8 mouse cellular contexts compared by ENCODE assay signal in the genomic region with DNA sequence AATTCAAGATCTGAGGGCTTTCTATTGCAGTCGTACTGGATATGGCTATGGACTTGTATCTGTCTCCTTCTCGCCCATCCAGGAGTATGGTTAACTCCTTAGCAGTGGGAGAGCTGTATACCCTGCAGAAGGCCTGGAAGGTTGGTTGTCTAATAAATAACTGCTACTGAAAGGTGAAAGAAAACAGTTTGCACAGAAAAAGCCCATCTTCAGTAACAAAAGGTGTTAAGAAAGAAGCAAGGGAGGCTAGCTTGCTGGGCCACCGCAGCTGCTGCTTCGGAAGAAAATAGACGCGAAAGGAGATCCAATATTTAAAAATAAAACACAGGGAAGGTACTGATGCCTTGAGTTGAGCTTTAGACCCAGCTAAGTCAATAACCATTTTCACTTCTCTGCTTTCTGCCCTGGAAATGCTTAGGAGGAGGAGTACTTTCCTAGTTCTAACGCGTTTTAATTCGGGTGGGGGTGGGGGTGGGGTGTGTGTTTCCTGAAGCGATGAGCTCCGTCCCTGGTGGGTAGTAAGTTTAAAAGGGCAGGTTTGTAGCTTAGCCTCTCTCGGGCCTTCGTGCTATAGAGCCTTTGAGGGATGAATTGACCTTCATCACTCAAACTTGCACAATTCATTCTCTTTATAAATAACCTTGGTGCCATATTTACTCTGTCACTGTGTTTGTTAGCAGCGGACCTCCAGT. TPM values are rescaled to one million over a fixed set of nuclear protein-coding genes. Genes with fewer than 3 reads are reported as not detected.
A peak's percentile ranks its signal among the peaks of the same experiment; 100 is the strongest.
DNase-seq lines count a peak whose midpoint lies in the region; ATAC-seq and TF ChIP-seq lines count a peak whose summit lies in the region.

No protein-coding gene starts in this region.

- peak overlapping the region; percentile 72 for H3K4me2 ChIP-seq in embryonic facial prominence, embryonic 12.5 days (replicated peaks)
- H3K4me2 ChIP-seq in intestine, embryonic 15.5 days (replicated peaks) = peak overlapping the region; percentile 66
- H3K4me2 ChIP-seq in midbrain, postnatal 0 days (ENCODE audit: low read depth, low read length, poor library complexity, severe bottlenecking) = peak overlapping the region; percentile 67

- DNase-seq in frontal cortex, postnatal 36 days (ENCODE audit: low spot score in 2 of 2) = peak; percentile 19 to 26
- DNase-seq in frontal cortex, postnatal 14 days (ENCODE audit: low spot score in 2 of 2) = no peak
- DNase-seq in midbrain, postnatal 0 days (ENCODE audit: low spot score) = no peak
- DNase-seq in gastrocnemius, postnatal 14 days = no peak
- no peak for DNase-seq in c-Kit-positive CD71-positive TER-119-positive erythroid progenitor cells, embryonic 14.5 days (ENCODE audit: low spot score)

- intact Hi-C loops in gastrocnemius, postnatal 14 days (cut with DNase I; ENCODE audit: low total_unique reads) = no loop called here

- no peaks in the 10 kb centered on the region for H3K36me3 ChIP-seq in C2C12 (ENCODE audit: control insufficient read depth, insufficient read depth)
- no peaks in the 10 kb centered on the region for H3K36me3 ChIP-seq in embryonic facial prominence, embryonic 12.5 days
- no peaks in the 10 kb centered on the region for H3K36me3 ChIP-seq in intestine, embryonic 15.5 days
- H3K36me3 ChIP-seq in midbrain, postnatal 0 days (ENCODE audit: insufficient read depth, low read length) = no peaks in the 10 kb centered on the region

- no peaks in the 10 kb centered on the region for H3K79me3 ChIP-seq in C2C12 (ENCODE audit: low read depth)

- 18% methylated on average over 14 of the region's 14 CpGs for WGBS in embryonic facial prominence, embryonic 12.5 days
- 23% methylated on average over 14 of the region's 14 CpGs for WGBS in intestine, embryonic 15.5 days
- WGBS in midbrain, postnatal 0 days = 13% methylated on average over 14 of the region's 14 CpGs

- peak overlapping the region; percentile 69 for H3ac ChIP-seq in C2C12 (ENCODE audit: control insufficient read depth, insufficient read length, low read depth)

- TF ChIP-seq CTCF in C2C12 (IDR thresholded peaks at IDR 0.05; ENCODE audit: control insufficient read depth, insufficient read depth, insufficient read length) = no peak
- no peak for TF ChIP-seq CTCF in midbrain, postnatal 0 days (IDR thresholded peaks at IDR 0.05)

- H3K27me3 ChIP-seq in C2C12 (ENCODE audit: control insufficient read depth, insufficient read depth, insufficient read length) = no peaks in the 10 kb centered on the region
- no peaks in the 10 kb centered on the region for H3K27me3 ChIP-seq in embryonic facial prominence, embryonic 12.5 days
- no peaks in the 10 kb centered on the region for H3K27me3 ChIP-seq in intestine, embryonic 15.5 days (replicated peaks)
- H3K27me3 ChIP-seq in midbrain, postnatal 0 days (ENCODE audit: insufficient read depth, low read length) = no peaks in the 10 kb centered on the region

- no peaks in the 10 kb centered on the region for H3K9me3 ChIP-seq in embryonic facial prominence, embryonic 12.5 days
- H3K9me3 ChIP-seq in intestine, embryonic 15.5 days = no peaks in the 10 kb centered on the region
- no peaks in the 10 kb centered on the region for H3K9me3 ChIP-seq in midbrain, postnatal 0 days (ENCODE audit: low read length)

- H3K27ac ChIP-seq in embryonic facial prominence, embryonic 12.5 days = no peak overlapping the region
- no peak overlapping the region for H3K27ac ChIP-seq in intestine, embryonic 15.5 days
- H3K27ac ChIP-seq in midbrain, postnatal 0 days (ENCODE audit: low read depth, low read length) = peak overlapping the region; percentile 78

- H3K4me1 ChIP-seq in embryonic facial prominence, embryonic 12.5 days = no peaks in the 10 kb centered on the region
- H3K4me1 ChIP-seq in intestine, embryonic 15.5 days (replicated peaks) = no peaks in the 10 kb centered on the region
- H3K4me1 ChIP-seq in midbrain, postnatal 0 days (ENCODE audit: insufficient read depth, low read length) = no peaks in the 10 kb centered on the region

- no peaks in the 10 kb centered on the region for H3K79me2 ChIP-seq in C2C12 (ENCODE audit: control insufficient read depth, insufficient read depth)

- ATAC-seq in embryonic facial prominence, embryonic 12.5 days (ENCODE audit: insufficient number of reproducible peaks, insufficient read depth, low FRiP score, low TSS enrichment) = no peak
- ATAC-seq in intestine, embryonic 15.5 days = peak; percentile 46
- peak; percentile 60 for ATAC-seq in midbrain, postnatal 0 days (ENCODE audit: low FRiP score)

- peak overlapping the region; percentile 49 for H3K9ac ChIP-seq in embryonic facial prominence, embryonic 12.5 days
- peak overlapping the region; percentile 57 for H3K9ac ChIP-seq in intestine, embryonic 15.5 days
- H3K9ac ChIP-seq in midbrain, postnatal 0 days (replicated peaks; ENCODE audit: low read length, poor library complexity, severe bottlenecking) = peak overlapping the region; percentile 64

- peak overlapping the region; percentile 52 for H3K4me3 ChIP-seq in C2C12 (ENCODE audit: insufficient read depth, poor library complexity, severe bottlenecking)
- H3K4me3 ChIP-seq in embryonic facial prominence, embryonic 12.5 days = peak overlapping the region; percentile 66
- peak overlapping the region; percentile 67 for H3K4me3 ChIP-seq in intestine, embryonic 15.5 days (replicated peaks)
- peak overlapping the region; percentile 66 for H3K4me3 ChIP-seq in midbrain, postnatal 0 days (ENCODE audit: low read depth, low read length)

TF ChIP-seq in C2C12, 6 proteins besides CTCF, POLR2A, EP300 and RAD21:
- TF ChIP-seq FOSL1 (IDR thresholded peaks at IDR 0.05; ENCODE audit: insufficient read depth, low read length, poor library complexity, severe bottlenecking) = no peak
- no peak for TF ChIP-seq USF1 (IDR thresholded peaks at IDR 0.05; ENCODE audit: low read depth)
- TF ChIP-seq CEBPB (IDR thresholded peaks at IDR 0.05; ENCODE audit: low read depth) = no peak
- no peak for TF ChIP-seq MYOD1 (IDR thresholded peaks at IDR 0.05; ENCODE audit: control insufficient read depth, insufficient read length, low read depth)

RNA-seq across cellular contexts. Expression of gene Usp45, which starts 0.6 kb away (rescaled TPM):
- 4.2 TPM for polyA plus RNA-seq in C2C12 (2012; fragmentation: generic; extraction: Trizol)
- polyA plus RNA-seq in embryonic facial prominence, embryonic 12.5 days (2016; fragmentation: Nextera tagmentation; extraction: Ambion mirVana) = 9.9 and 12.4 TPM in 2 replicates
- 7.0 and 7.6 TPM in 2 replicates for polyA plus RNA-seq in intestine, embryonic 15.5 days (2015; fragmentation: Nextera tagmentation; extraction: Ambion mirVana)
- total RNA-seq in midbrain, postnatal 0 days (2014; rRNA removed) = 8.5 and 9.7 TPM in 2 replicates
- 3.7 and 4.7 TPM in 2 replicates for polyA plus RNA-seq in midbrain, postnatal 0 days (2015; fragmentation: Nextera tagmentation; extraction: Ambion mirVana)
- total RNA-seq in gastrocnemius, postnatal 14 days (2021) = 10 to 100 TPM; 12.2 to 13.4 TPM

RNA-seq across cellular contexts. Expression of gene Tstd3, which starts 0.7 kb away (rescaled TPM):
- polyA plus RNA-seq in C2C12 (2012; fragmentation: generic; extraction: Trizol) = 6.4 TPM
- polyA plus RNA-seq in embryonic facial prominence, embryonic 12.5 days (2016; fragmentation: Nextera tagmentation; extraction: Ambion mirVana) = 13.2 and 13.7 TPM in 2 replicates
- 14.6 and 15.2 TPM in 2 replicates for polyA plus RNA-seq in intestine, embryonic 15.5 days (2015; fragmentation: Nextera tagmentation; extraction: Ambion mirVana)
- 15.6 and 19.2 TPM in 2 replicates for total RNA-seq in midbrain, postnatal 0 days (2014; rRNA removed)
- 24.4 and 25.2 TPM in 2 replicates for polyA plus RNA-seq in midbrain, postnatal 0 days (2015; fragmentation: Nextera tagmentation; extraction: Ambion mirVana)
- 10 to 100 TPM; 10.5 to 11.4 TPM for total RNA-seq in gastrocnemius, postnatal 14 days (2021)

RNA-seq across cellular contexts. Expression of gene Ccnc, which starts 38.8 kb away (rescaled TPM):
- 7.4 TPM for polyA plus RNA-seq in C2C12 (2012; fragmentation: generic; extraction: Trizol)
- polyA plus RNA-seq in embryonic facial prominence, embryonic 12.5 days (2016; fragmentation: Nextera tagmentation; extraction: Ambion mirVana) = 43.4 and 48.6 TPM in 2 replicates
- 36.8 and 37.4 TPM in 2 replicates for polyA plus RNA-seq in intestine, embryonic 15.5 days (2015; fragmentation: Nextera tagmentation; extraction: Ambion mirVana)
- total RNA-seq in midbrain, postnatal 0 days (2014; rRNA removed) = 29.2 and 39.1 TPM in 2 replicates
- polyA plus RNA-seq in midbrain, postnatal 0 days (2015; fragmentation: Nextera tagmentation; extraction: Ambion mirVana) = 59.6 and 63.0 TPM in 2 replicates
- total RNA-seq in gastrocnemius, postnatal 14 days (2021) = 10 to 100 TPM in 1 of 2 experiments, 1 to 10 TPM in 1; 8.8 to 12.2 TPM

Comparison
In these comparisons a context has a peak if more than half of its experiments do, and no peak if none do; other contexts are left out.
1. DNase-seq: peak in frontal cortex, postnatal 36 days (2 of 2); none in frontal cortex, postnatal 14 days (0 of 2), midbrain, postnatal 0 days (single experiment), gastrocnemius, postnatal 14 days (single experiment) and c-Kit-positive CD71-positive TER-119-positive erythroid progenitor cells, embryonic 14.5 days (single experiment).
2. Peak in every context shown above with its lines, with median percentiles within 50 percentile points of each other: H3K4me3 ChIP-seq, H3K4me2 ChIP-seq and H3K9ac ChIP-seq.